Mouse (Mus musculus): ENCODE results near the gene Vmn2r27.

Vmn2r27 gene

GRCm38 (mm10) chr6:124231756-124232155 is at the start of gene Vmn2r27:
Gene Vmn2r27 (minus strand): TSS chr6:124231856.
- no peak for DNase-seq (ENCODE audit: low read depth, low spot score)

GRCm38 (mm10) chr6:124278291-124278690 is 46.6 kb upstream of the Vmn2r27 start:
- no peak for DNase-seq (ENCODE audit: low read depth, low spot score)

- DNase-seq (ENCODE audit: low read depth, low spot score): no peak
Measured at GRCm38 (mm10) chr6:124277641-124278040, 46.0 kb upstream of the Vmn2r27 start.

- no peak for DNase-seq (ENCODE audit: low read depth, low spot score)
Measured at GRCm38 (mm10) chr6:124273231-124273880, 41.7 kb upstream of the Vmn2r27 start.

GRCm38 (mm10) chr6:124262696-124263095 is 31.0 kb upstream of the Vmn2r27 start:
- peak; percentile 68 for DNase-seq (ENCODE audit: low read depth, low spot score)

GRCm38 (mm10) chr6:124260198-124260931 is 28.7 kb upstream of the Vmn2r27 start:
- peak; percentile 77 for DNase-seq (ENCODE audit: low read depth, low spot score)

GRCm38 (mm10) chr6:124255721-124256470 is 24.2 kb upstream of the Vmn2r27 start:
- DNase-seq (ENCODE audit: low read depth, low spot score): peak; percentile 17

GRCm38 (mm10) chr6:124202116-124202515 is 29.5 kb downstream of the Vmn2r27 start:
- no peak for DNase-seq (ENCODE audit: low read depth, low spot score)

GRCm38 (mm10) chr6:124168499-124169257 is 63.0 kb downstream of the Vmn2r27 start:
- DNase-seq (ENCODE audit: low read depth, low spot score): no peak

- DNase-seq (ENCODE audit: low read depth, low spot score): no peak
Measured at GRCm38 (mm10) chr6:124166596-124166995, 65.1 kb downstream of the Vmn2r27 start.

- DNase-seq (ENCODE audit: low read depth, low spot score): no peak
Measured at GRCm38 (mm10) chr6:124149808-124150207, 81.8 kb downstream of the Vmn2r27 start.
